In genomic region chr8:35996330-35997077, GRCm38 (mm10) we compare ENCODE assay signal across 26 mouse cellular contexts.
DNase-seq lines count a peak whose midpoint lies in the region; ATAC-seq lines count a peak whose summit lies in the region.
"Had no signal": no experiment of that assay in that cellular context is flagged by ENCODE, and none has a peak within 500 bp of the region (broad histone marks: within the 10 kb centered on the region; RNA-seq: fewer than 3 reads in every experiment).

No protein-coding gene starts in this region.

- H3K9ac ChIP-seq in kidney, embryonic 15.5 days, result no peak overlapping the region
- H3K9ac ChIP-seq in liver, embryonic 11.5 days (ENCODE audit: low read depth, low read length), result no peak overlapping the region
- H3K9ac ChIP-seq in liver, embryonic 12.5 days, result no peak overlapping the region
- no peak overlapping the region for H3K9ac ChIP-seq in lung, embryonic 16.5 days (ENCODE audit: low read length)
- H3K9ac ChIP-seq: embryonic facial prominence, embryonic 13.5 days; forebrain, embryonic 13.5 days; heart, embryonic 12.5 days; heart, embryonic 15.5 days; hindbrain, embryonic 13.5 days had no signal

- H3K4me1 ChIP-seq in kidney, embryonic 15.5 days, result no peaks in the 10 kb centered on the region
- H3K4me1 ChIP-seq in liver, embryonic 11.5 days (replicated peaks; ENCODE audit: control insufficient read depth, insufficient read depth, low read length), result no peaks in the 10 kb centered on the region
- no peaks in the 10 kb centered on the region for H3K4me1 ChIP-seq in liver, embryonic 12.5 days
- peaks cover 11% of the 10 kb centered on the region for H3K4me1 ChIP-seq in lung, embryonic 16.5 days (replicated peaks; ENCODE audit: control insufficient read depth, insufficient read depth, low read length)
- H3K4me1 ChIP-seq: heart, embryonic 12.5 days; heart, embryonic 15.5 days; hindbrain, embryonic 10.5 days had no signal

- H3K9me3 ChIP-seq in kidney, embryonic 15.5 days (replicated peaks), result no peaks in the 10 kb centered on the region
- H3K9me3 ChIP-seq in liver, embryonic 11.5 days (ENCODE audit: control insufficient read depth, low read length), result no peaks in the 10 kb centered on the region
- H3K9me3 ChIP-seq in liver, embryonic 12.5 days (replicated peaks), result no peaks in the 10 kb centered on the region
- H3K9me3 ChIP-seq in lung, embryonic 16.5 days (ENCODE audit: control insufficient read depth, low read length), result no peaks in the 10 kb centered on the region
- H3K9me3 ChIP-seq: embryonic facial prominence, embryonic 13.5 days; forebrain, embryonic 10.5 days; forebrain, embryonic 13.5 days; heart, embryonic 12.5 days; heart, embryonic 15.5 days; hindbrain, embryonic 10.5 days; hindbrain, embryonic 13.5 days had no signal

- H3K36me3 ChIP-seq in kidney, embryonic 15.5 days, result no peaks in the 10 kb centered on the region
- H3K36me3 ChIP-seq in liver, embryonic 11.5 days (ENCODE audit: control insufficient read depth, insufficient read depth, low read length), result no peaks in the 10 kb centered on the region
- H3K36me3 ChIP-seq in liver, embryonic 12.5 days, result no peaks in the 10 kb centered on the region
- no peaks in the 10 kb centered on the region for H3K36me3 ChIP-seq in lung, embryonic 16.5 days (ENCODE audit: control insufficient read depth, insufficient read depth, low read length)
- H3K36me3 ChIP-seq: embryonic facial prominence, embryonic 13.5 days; forebrain, embryonic 10.5 days; heart, embryonic 12.5 days; heart, embryonic 15.5 days; hindbrain, embryonic 10.5 days; hindbrain, embryonic 13.5 days had no signal

- 0 out of 2 replicates have a peak, but pooled peaks have one; percentile 36 for ATAC-seq in kidney, embryonic 15.5 days (replicated peaks; ENCODE audit: low FRiP score)
- ATAC-seq in liver, embryonic 11.5 days (replicated peaks; ENCODE audit: low FRiP score), result no peak
- no peak for ATAC-seq in liver, embryonic 12.5 days
- peak; percentile 74 for ATAC-seq in lung, embryonic 16.5 days (ENCODE audit: low read depth)
- ATAC-seq: CD4-positive, CD25-positive, alpha-beta regulatory T cell, adult 4 months; forebrain, embryonic 13.5 days; forebrain, embryonic 16.5 days; hindbrain, embryonic 16.5 days had no signal

- DNase-seq in kidney, adult 11 months, result no peak
- DNase-seq in liver, embryonic 11.5 days (ENCODE audit: low spot score), result peak; percentile 8
- no peak for DNase-seq in lung, postnatal 14 days
- DNase-seq: adrenal gland, adult 2 months; adrenal gland, postnatal 14 days; cerebellum, adult 11 months; cerebellum, adult 2 months; cerebellum, adult 9-11 months; cerebellum, postnatal 25 days; gastrocnemius, postnatal 10 days; gastrocnemius, postnatal 36 days; heart, postnatal 10 days; heart, postnatal 36 days had no signal

- H3K27ac ChIP-seq in kidney, embryonic 15.5 days, result peak overlapping the region; percentile 15; the same call in 1 of the 2 replicates
- H3K27ac ChIP-seq in liver, embryonic 11.5 days (ENCODE audit: low read depth, low read length), result no peak overlapping the region
- no peak overlapping the region for H3K27ac ChIP-seq in liver, embryonic 12.5 days
- peak overlapping the region; percentile 84 for H3K27ac ChIP-seq in lung, embryonic 16.5 days (ENCODE audit: low read length)
- H3K27ac ChIP-seq: embryonic facial prominence, embryonic 13.5 days; forebrain, embryonic 10.5 days; forebrain, embryonic 13.5 days; heart, embryonic 15.5 days; hindbrain, embryonic 10.5 days; hindbrain, embryonic 13.5 days had no signal

- H3K4me3 ChIP-seq in kidney, embryonic 15.5 days (replicated peaks), result no peak overlapping the region
- H3K4me3 ChIP-seq in liver, embryonic 11.5 days (ENCODE audit: low read depth, low read length), result no peak overlapping the region
- H3K4me3 ChIP-seq in liver, embryonic 12.5 days, result no peak overlapping the region
- no peak overlapping the region for H3K4me3 ChIP-seq in lung, embryonic 16.5 days (ENCODE audit: low read length)
- H3K4me3 ChIP-seq: embryonic facial prominence, embryonic 13.5 days; forebrain, embryonic 10.5 days; forebrain, embryonic 13.5 days; heart, embryonic 12.5 days; heart, embryonic 15.5 days; hindbrain, embryonic 10.5 days; hindbrain, embryonic 13.5 days had no signal

- H3K4me2 ChIP-seq in kidney, embryonic 15.5 days, result no peak overlapping the region
- no peak overlapping the region for H3K4me2 ChIP-seq in liver, embryonic 11.5 days
- no peak overlapping the region for H3K4me2 ChIP-seq in liver, embryonic 12.5 days
- no peak overlapping the region for H3K4me2 ChIP-seq in lung, embryonic 16.5 days (ENCODE audit: low read depth, low read length)
- H3K4me2 ChIP-seq: embryonic facial prominence, embryonic 13.5 days; forebrain, embryonic 13.5 days; heart, embryonic 12.5 days; heart, embryonic 15.5 days; hindbrain, embryonic 13.5 days had no signal

- H3K27me3 ChIP-seq in kidney, embryonic 15.5 days, result no peaks in the 10 kb centered on the region
- H3K27me3 ChIP-seq in liver, embryonic 11.5 days (replicated peaks; ENCODE audit: control insufficient read depth, insufficient read depth, low read length), result no peaks in the 10 kb centered on the region
- no peaks in the 10 kb centered on the region for H3K27me3 ChIP-seq in liver, embryonic 12.5 days (replicated peaks)
- H3K27me3 ChIP-seq in lung, embryonic 16.5 days (ENCODE audit: control insufficient read depth, insufficient read depth, low read depth, low read length), result no peaks in the 10 kb centered on the region
- H3K27me3 ChIP-seq: embryonic facial prominence, embryonic 13.5 days; forebrain, embryonic 13.5 days; heart, embryonic 12.5 days; heart, embryonic 15.5 days; hindbrain, embryonic 13.5 days had no signal

- WGBS in kidney, embryonic 15.5 days, result 52% methylated on average over 6 of the region's 6 CpGs
- WGBS in liver, embryonic 11.5 days, result 64% methylated on average over 6 of the region's 6 CpGs
- WGBS in liver, embryonic 12.5 days (ENCODE audit: insufficient replicate concordance), result 63% methylated on average over 6 of the region's 6 CpGs
- WGBS in lung, embryonic 16.5 days, result 41% methylated on average over 6 of the region's 6 CpGs

Comparison
In these comparisons a context has a peak if more than half of its experiments do, and no peak if none do; other contexts are left out.
1. ATAC-seq: peak in kidney, embryonic 15.5 days (single experiment) and lung, embryonic 16.5 days (single experiment); none in liver, embryonic 11.5 days (single experiment) and liver, embryonic 12.5 days (single experiment).
2. H3K27ac ChIP-seq: peak in kidney, embryonic 15.5 days (single experiment) and lung, embryonic 16.5 days (single experiment); none in liver, embryonic 11.5 days (single experiment) and liver, embryonic 12.5 days (single experiment).